13 mouse cellular contexts compared by ENCODE assay signal in the genomic region with DNA sequence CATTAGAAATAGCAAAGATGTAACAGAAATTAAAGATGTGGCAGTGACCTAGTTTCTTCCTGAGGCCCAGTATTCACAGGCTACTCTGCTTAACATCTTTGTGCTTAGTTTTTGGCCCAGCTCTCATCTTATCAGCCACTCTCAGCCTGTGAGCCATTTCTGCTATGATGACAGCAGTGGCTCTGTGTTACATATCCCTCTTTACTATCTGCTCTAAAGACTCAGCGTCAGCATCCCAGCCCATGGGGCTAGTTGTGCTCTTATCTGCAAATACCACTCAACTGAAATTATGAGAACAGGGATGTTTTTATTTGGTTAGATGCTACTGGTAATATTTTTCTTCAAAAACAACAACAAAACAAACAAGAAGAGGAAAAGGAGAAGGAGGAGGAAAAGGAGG.
DNase-seq lines count a peak whose midpoint lies in the region; ATAC-seq lines count a peak whose summit lies in the region.
"Had no signal": no experiment of that assay in that cellular context is flagged by ENCODE, and none has a peak within 500 bp of the region (broad histone marks: within the 10 kb centered on the region; RNA-seq: fewer than 3 reads in every experiment).

No protein-coding gene starts in this region.

- peak; percentile 45; the same call in 1 of the 2 replicates for ATAC-seq in common myeloid progenitor, adult 5-6 weeks (replicated peaks; ENCODE audit: low read depth, poor library complexity, severe bottlenecking)
- peak; percentile 66 for ATAC-seq in megakaryocyte progenitor cell, adult 5-6 weeks (replicated peaks; ENCODE audit: poor library complexity)
- ATAC-seq: forebrain, embryonic 15.5 days had no signal

- intact Hi-C loops in heart, postnatal 10 days (cut with DNase I) = no loop called here

- peak; percentile 30 to 34 for DNase-seq in heart, postnatal 10 days
- DNase-seq in heart, adult 18-20 months = no peak
- DNase-seq in liver = peak; percentile 73
- no peak for DNase-seq in adrenal gland, postnatal 4 days (ENCODE audit: low spot score in 2 of 2)
- no peak for DNase-seq in frontal cortex, adult 2 months (ENCODE audit: extremely low spot score in 1 of 2, low spot score in 1 of 2)
- DNase-seq: cerebellum, postnatal 25 days; layer of hippocampus, postnatal 36 days; lung, adult 18-20 months; lung, postnatal 36 days; right cerebral cortex, postnatal 4 days had no signal

Comparison
In these comparisons a context has a peak if more than half of its experiments do, and no peak if none do; other contexts are left out.
1. DNase-seq: peak in heart, postnatal 10 days (2 of 2) and liver (single experiment); none in heart, adult 18-20 months (0 of 2), adrenal gland, postnatal 4 days (0 of 2) and frontal cortex, adult 2 months (0 of 2).